In the genomic region with DNA sequence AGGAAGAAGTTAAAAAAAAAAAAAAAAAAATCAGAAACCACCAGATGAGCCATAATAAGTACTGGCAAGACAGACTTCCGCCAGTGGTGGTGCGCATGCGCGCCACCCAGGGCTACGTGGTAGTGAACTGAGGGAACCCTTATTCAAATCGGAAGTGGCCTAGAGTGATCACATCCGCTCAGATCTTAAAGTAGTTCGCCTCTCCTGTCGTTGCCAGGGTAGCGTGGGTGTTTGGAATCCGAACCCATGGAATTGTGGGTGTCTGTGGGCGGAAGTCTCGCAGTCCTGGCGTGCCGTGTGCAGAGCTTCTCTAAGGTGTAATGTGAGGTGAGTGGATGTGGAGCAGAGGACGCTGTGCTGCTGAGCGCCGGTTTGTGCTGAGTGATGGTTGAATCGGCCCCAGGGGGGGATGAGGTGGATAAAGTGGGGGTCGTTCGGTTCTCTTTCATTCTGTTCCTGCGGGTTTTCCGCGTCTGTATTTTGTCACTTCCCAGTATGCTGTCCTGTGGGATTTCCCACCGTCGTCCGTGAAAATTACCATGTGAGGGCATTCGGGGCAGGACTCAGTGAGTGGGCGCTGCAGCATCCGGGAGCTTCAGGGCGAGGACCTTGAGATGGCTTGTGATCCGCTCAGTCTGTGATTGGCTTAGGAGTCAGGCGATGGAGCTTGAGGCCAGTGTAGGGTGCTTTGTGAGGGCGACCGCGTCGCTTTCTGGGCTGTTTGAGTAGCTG, we compare ENCODE assay signal across 8 mouse cellular contexts. TPM values are rescaled to one million over a fixed set of nuclear protein-coding genes. Genes with fewer than 3 reads are reported as not detected.
A peak's percentile ranks its signal among the peaks of the same experiment; 100 is the strongest.
DNase-seq lines count a peak whose midpoint lies in the region; ATAC-seq and TF ChIP-seq lines count a peak whose summit lies in the region.

Gene Zfp719, plus strand, starts transcription at position 171 of the 732 bp plus-strand sequence.

- H3K27ac ChIP-seq in embryonic facial prominence, embryonic 13.5 days = peak within 1 kb of the TSS; percentile 88
- H3K27ac ChIP-seq in kidney, adult 2 months (ENCODE audit: insufficient read depth, low read depth, low read length) = peak within 1 kb of the TSS; percentile 14
- H3K27ac ChIP-seq in limb, embryonic 12.5 days = peak within 1 kb of the TSS; percentile 89
- H3K27ac ChIP-seq in midbrain, embryonic 15.5 days = peak within 1 kb of the TSS; percentile 89
- H3K27ac ChIP-seq in spleen, adult 2 months (ENCODE audit: insufficient read depth, low read length) = peak within 1 kb of the TSS; percentile 77

- peaks cover 16% of the 10 kb centered on the region for H3K4me1 ChIP-seq in embryonic facial prominence, embryonic 13.5 days
- H3K4me1 ChIP-seq in kidney, adult 2 months (ENCODE audit: control insufficient read depth, insufficient read depth, low read length) = peaks cover 6% of the 10 kb centered on the region
- peaks cover 13% of the 10 kb centered on the region for H3K4me1 ChIP-seq in limb, embryonic 12.5 days (replicated peaks)
- H3K4me1 ChIP-seq in midbrain, embryonic 15.5 days = peaks cover 27% of the 10 kb centered on the region
- peaks cover 4% of the 10 kb centered on the region; the same call in 1 of the 2 replicates for H3K4me1 ChIP-seq in spleen, adult 2 months (ENCODE audit: control insufficient read depth, insufficient read depth, insufficient read length)

- H3K9me3 ChIP-seq in embryonic facial prominence, embryonic 13.5 days = no peaks in the 10 kb centered on the region
- no peaks in the 10 kb centered on the region for H3K9me3 ChIP-seq in limb, embryonic 12.5 days
- H3K9me3 ChIP-seq in midbrain, embryonic 15.5 days = no peaks in the 10 kb centered on the region

- peak; percentile 94 for ATAC-seq in embryonic facial prominence, embryonic 13.5 days (ENCODE audit: insufficient number of reproducible peaks, insufficient read depth, low FRiP score, low TSS enrichment, low read depth)
- ATAC-seq in limb, embryonic 12.5 days (ENCODE audit: insufficient number of reproducible peaks, insufficient read depth, low FRiP score, low TSS enrichment, low read depth) = peak; percentile 96
- peak; percentile 99 for ATAC-seq in midbrain, embryonic 15.5 days (replicated peaks)

- peak within 1 kb of the TSS; percentile 78 for H3K4me3 ChIP-seq in embryonic facial prominence, embryonic 13.5 days
- H3K4me3 ChIP-seq in kidney, adult 2 months (ENCODE audit: insufficient read depth, low read depth, low read length) = peak within 1 kb of the TSS; percentile 54
- peak within 1 kb of the TSS; percentile 67 for H3K4me3 ChIP-seq in limb, embryonic 12.5 days (replicated peaks)
- H3K4me3 ChIP-seq in midbrain, embryonic 15.5 days = peak within 1 kb of the TSS; percentile 68
- peak within 1 kb of the TSS; percentile 74 for H3K4me3 ChIP-seq in spleen, adult 2 months (ENCODE audit: extremely low read depth, insufficient read depth, insufficient read length)

- H3K27me3 ChIP-seq in embryonic facial prominence, embryonic 13.5 days = no peaks in the 10 kb centered on the region
- H3K27me3 ChIP-seq in kidney, adult 2 months (replicated peaks; ENCODE audit: control insufficient read depth, insufficient read depth, low read length) = no peaks in the 10 kb centered on the region
- H3K27me3 ChIP-seq in limb, embryonic 12.5 days = no peaks in the 10 kb centered on the region
- H3K27me3 ChIP-seq in midbrain, embryonic 15.5 days (replicated peaks) = no peaks in the 10 kb centered on the region
- no peaks in the 10 kb centered on the region for H3K27me3 ChIP-seq in spleen, adult 2 months (ENCODE audit: control insufficient read depth, insufficient read depth, low read length)

- WGBS in embryonic facial prominence, embryonic 13.5 days = under 1% methylated on average over 37 of the region's 37 CpGs
- WGBS in kidney, adult 2 months = under 1% methylated on average over 37 of the region's 37 CpGs
- 0% methylated on average over 37 of the region's 37 CpGs for WGBS in limb, embryonic 12.5 days
- under 1% methylated on average over 37 of the region's 37 CpGs for WGBS in midbrain, embryonic 15.5 days
- WGBS in spleen, adult 2 months = under 1% methylated on average over 37 of the region's 37 CpGs

- peak; percentile 88 for DNase-seq in 3134 (ENCODE audit: extremely low read depth, insufficient read length, low spot score)
- DNase-seq in adrenal gland, postnatal 36 days = peak; percentile 94 to 95
- peak; percentile 91 to 95 for DNase-seq in heart, adult 18-20 months
- peak; percentile 98 for DNase-seq in kidney, adult 2 months
- peak; percentile 85 to 95 for DNase-seq in spleen, adult 2 months (ENCODE audit: low read depth in 1 of 2, low spot score in 2 of 2)

- peak within 1 kb of the TSS; percentile 78 for H3K4me2 ChIP-seq in embryonic facial prominence, embryonic 13.5 days
- peak within 1 kb of the TSS; percentile 68 for H3K4me2 ChIP-seq in limb, embryonic 12.5 days
- peak within 1 kb of the TSS; percentile 69 for H3K4me2 ChIP-seq in midbrain, embryonic 15.5 days

- TF ChIP-seq POLR2A in kidney, adult 2 months (IDR thresholded peaks at IDR 0.05; ENCODE audit: low read depth, low read length) = peak; percentile 16
- TF ChIP-seq POLR2A in spleen, adult 2 months (IDR thresholded peaks at IDR 0.05; ENCODE audit: low read depth, low read length) = no peak

- H3K36me3 ChIP-seq in embryonic facial prominence, embryonic 13.5 days = peaks cover 20% of the 10 kb centered on the region
- H3K36me3 ChIP-seq in kidney, adult 2 months (ENCODE audit: control insufficient read depth, insufficient read depth, low read length) = no peaks in the 10 kb centered on the region
- H3K36me3 ChIP-seq in limb, embryonic 12.5 days = peaks cover 19% of the 10 kb centered on the region
- H3K36me3 ChIP-seq in midbrain, embryonic 15.5 days (replicated peaks) = peaks cover 15% of the 10 kb centered on the region
- peaks cover 6% of the 10 kb centered on the region; the same call in 1 of the 2 replicates for H3K36me3 ChIP-seq in spleen, adult 2 months (ENCODE audit: control insufficient read depth, insufficient read depth, low read length)

- peak within 1 kb of the TSS; percentile 82 for H3K9ac ChIP-seq in embryonic facial prominence, embryonic 13.5 days
- peak within 1 kb of the TSS; percentile 75 for H3K9ac ChIP-seq in limb, embryonic 12.5 days (replicated peaks)
- H3K9ac ChIP-seq in midbrain, embryonic 15.5 days = peak within 1 kb of the TSS; percentile 76

- no peak for TF ChIP-seq CTCF in kidney, adult 2 months (conservative IDR thresholded peaks at IDR 0.05; ENCODE audit: insufficient read depth, insufficient read length, low read depth, low read length)
- TF ChIP-seq CTCF in spleen, adult 2 months (IDR thresholded peaks at IDR 0.05; ENCODE audit: extremely low read depth, insufficient read depth, insufficient read length, insufficient replicate concordance) = no peak

RNA-seq across cellular contexts. Expression of gene Zfp719, which starts in this region (rescaled TPM):
- 10 to 100 TPM; 16.4 to 19.9 TPM for total RNA-seq in adrenal gland, postnatal 36 days (2021)
- 13.8 and 14.3 TPM in 2 replicates for polyA plus RNA-seq in embryonic facial prominence, embryonic 13.5 days (2015; fragmentation: Nextera tagmentation; extraction: Ambion mirVana)
- total RNA-seq in heart, adult 18-20 months (2021) = 1 to 10 TPM; 4.4 to 8.2 TPM
- polyA plus RNA-seq in kidney, adult 2 months (2012; rRNA removed) = 2.1 and 2.6 TPM in 2 replicates
- polyA plus RNA-seq in limb, embryonic 12.5 days (2016; fragmentation: Nextera tagmentation; extraction: Ambion mirVana) = 15.6 and 15.7 TPM in 2 replicates
- 14.6 and 15.3 TPM in 2 replicates for polyA plus RNA-seq in midbrain, embryonic 15.5 days (2015; fragmentation: Nextera tagmentation; extraction: Ambion mirVana)
- polyA plus RNA-seq in spleen, adult 2 months (2012; rRNA removed) = 0.78 and 1.5 TPM in 2 replicates

Comparison
In these comparisons a context has a peak if more than half of its experiments do, and no peak if none do; other contexts are left out.
1. Peak in every context shown above with its lines: DNase-seq, ATAC-seq, H3K4me3 ChIP-seq and H3K27ac ChIP-seq.
2. H3K27ac ChIP-seq: peak in every context shown above with its lines; median percentile 89 in limb, embryonic 12.5 days; 89 in midbrain, embryonic 15.5 days; 88 in embryonic facial prominence, embryonic 13.5 days; 77 in spleen, adult 2 months; 14 in kidney, adult 2 months.